Mouse (Mus musculus) embryo, embryonic 9.5 days (tissue): ENCODE measurements around the gene Tma7.

Experiments used
- DNase-seq: peaks from one replicate; pipeline ENCODE4 v3.0.0-alpha.2; 2017; ENCODE audit errors: extremely low spot score

Gene Tma7

DNA sequence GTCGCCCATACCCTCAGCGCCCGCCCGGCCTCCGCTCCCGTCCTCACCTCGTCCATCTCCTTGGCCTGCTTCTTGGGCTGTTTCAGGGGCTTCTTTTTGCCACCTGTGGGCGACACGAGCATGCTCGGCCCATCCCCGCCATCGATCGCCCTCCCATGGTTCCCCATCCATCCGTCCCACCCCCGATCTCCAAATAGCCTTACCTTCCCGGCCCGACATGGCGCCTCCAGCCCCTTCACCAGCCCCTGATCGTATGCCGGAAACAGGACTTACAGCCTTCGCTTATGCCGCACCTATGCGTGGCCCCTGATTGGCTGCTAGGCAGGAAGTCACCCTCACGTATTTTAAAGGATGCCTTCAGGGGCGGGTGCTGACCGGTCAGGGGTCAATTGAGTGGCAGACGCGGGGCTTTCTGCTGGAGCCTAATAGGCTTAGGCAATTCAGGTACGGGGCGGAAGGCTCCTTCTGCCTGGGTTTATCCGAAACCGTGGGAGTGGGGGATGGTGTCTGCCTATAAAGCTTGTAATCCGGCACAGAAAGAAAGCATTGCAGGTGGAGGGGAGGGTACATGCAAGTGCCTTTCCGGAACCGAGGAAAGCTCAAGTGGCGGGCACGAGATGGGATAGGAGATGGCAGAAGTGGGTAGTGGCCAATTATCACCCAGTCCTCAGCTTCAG lies at the start of gene Tma7, which contains the start of gene Ccdc51:
Tma7 (minus strand) TSS at position 464 of the 677 bp plus-strand sequence.
Ccdc51 (plus strand) TSS at position 370 of the 677 bp plus-strand sequence.
- peak; percentile 91 for DNase-seq

DNA sequence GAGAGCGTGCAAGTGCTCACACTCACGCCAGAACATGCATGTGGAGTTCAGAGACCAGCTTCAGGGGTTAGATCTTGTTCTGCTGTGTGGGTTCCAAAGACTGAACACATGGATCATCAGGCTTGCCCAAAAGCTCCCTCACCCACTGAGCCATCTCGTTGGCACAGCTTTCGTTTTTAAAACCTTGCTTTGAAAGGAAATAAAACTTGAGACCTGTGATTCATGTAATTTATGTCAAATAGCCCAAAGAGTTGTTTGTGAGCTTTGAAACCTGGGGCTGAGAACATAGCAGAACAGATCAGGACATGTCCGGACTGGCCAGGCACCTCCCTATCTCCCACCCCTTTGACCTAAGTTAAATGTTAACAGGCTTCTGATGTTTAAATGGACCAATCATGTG lies 47.7 kb upstream of the Tma7 start:
- no peak for DNase-seq

DNA sequence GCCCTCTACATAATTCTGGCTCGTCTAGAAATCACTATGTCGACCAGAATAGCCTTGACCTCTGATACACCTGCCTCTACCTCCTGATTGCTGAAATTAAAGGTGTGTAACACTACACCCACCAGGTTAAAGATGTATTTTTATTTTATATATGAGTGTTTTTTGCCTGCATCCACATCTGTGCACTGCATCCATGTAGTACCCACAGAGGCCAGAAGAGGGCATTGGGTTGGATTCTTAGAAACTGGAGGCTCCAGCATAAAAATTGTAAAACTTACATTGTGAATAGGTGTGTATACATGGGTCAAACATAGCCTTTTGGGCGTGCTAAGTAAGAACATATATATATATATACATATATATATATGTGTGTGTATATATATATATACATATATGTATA lies 45.8 kb upstream of the Tma7 start:
- DNase-seq, result no peak

DNA sequence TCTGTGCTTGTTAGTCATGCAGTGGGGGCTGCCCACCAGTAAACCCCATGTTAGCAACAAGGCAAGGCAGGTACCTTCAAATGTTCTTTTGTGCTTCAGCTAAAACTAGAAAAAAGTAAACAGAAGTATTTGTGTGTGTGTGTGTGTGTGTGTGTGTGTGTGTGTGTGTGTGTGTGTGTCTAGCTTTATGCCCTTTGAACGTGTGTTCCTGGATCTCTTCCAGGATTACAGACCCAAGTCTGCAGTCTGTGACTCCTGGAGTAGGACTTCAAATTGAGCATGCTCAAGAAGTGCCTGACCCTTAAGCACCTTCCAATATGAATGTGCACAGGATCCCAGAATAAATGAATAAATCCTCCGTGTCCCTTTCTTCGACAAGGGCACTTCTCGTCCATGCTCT lies 44.7 kb upstream of the Tma7 start:
- DNase-seq, result no peak

DNA sequence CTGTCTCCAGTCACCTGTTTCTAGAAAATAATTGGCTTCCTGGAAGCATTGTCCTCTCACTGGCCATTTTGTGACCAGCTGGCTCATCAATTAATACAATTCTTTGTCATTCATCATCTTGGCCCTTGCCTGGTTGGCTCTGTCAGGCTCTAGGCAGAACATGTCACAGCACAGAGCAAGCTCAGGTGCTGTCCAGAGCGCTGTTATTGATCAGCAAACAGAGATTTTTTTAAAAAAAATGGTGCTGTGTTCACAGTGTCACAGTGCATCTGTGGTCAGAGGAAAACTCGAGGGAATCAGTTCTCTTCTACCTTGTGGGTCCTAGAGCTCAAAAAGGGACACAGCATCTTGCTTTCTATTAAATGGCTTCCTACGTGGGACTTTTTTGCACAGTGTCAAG lies 43.1 kb upstream of the Tma7 start:
- DNase-seq, result no peak

DNA sequence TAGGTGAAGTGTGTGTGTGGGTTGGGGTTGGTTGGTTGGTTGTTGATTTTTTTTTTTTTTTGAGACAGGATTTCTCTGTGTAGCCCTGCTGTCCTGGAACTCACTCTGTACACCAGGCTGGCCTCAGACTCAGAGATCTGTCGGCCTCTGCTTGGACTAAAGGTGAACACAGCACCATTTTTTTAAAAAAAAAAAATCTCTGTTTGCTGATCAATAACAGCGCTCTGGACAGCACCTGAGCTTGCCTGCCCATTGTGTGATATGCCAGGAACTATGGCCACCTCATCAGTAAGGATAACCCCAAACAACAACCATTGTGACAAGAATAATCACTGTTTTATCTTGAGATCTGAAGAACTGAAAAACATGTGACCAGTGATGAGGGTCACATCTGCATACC lies 42.7 kb upstream of the Tma7 start:
- no peak for DNase-seq

DNA sequence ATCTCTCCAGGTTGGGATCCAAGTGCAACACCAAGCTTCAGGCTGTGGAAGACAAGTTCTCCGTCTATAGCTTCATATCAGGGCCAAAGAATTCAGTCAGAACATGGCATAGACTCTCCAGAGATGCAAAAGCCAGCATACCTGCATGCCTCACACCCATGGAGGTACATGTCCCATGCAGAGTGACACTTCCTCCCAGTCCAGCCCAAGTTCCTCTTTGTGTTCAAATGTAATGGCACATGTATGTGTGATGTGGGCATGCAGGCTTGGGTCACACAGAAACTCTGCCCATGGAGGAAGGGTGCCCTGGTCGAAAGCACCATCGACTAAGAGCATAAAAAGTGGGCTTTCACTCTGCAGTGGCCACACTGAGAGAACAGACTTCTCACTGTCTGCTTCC lies 41.8 kb upstream of the Tma7 start:
- DNase-seq, result no peak

DNA sequence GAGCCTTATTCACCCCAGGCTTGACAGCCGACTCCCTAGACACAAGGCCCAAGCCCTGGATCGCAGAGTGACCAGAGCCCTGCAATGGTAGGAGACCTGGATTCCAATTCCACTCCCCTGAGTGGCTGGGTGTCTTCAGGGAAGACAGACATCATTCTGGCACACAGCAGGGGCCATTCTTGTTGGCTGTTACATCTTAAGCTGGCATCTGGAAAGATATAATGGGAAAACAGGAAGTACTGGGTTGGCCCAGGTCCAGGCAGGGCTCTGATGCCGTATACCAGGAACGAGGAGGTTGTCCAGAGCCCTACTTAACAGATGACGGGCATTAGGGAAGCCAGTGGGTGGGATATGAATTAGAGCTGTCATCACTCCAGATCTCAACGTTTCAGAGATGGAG lies 40.9 kb upstream of the Tma7 start:
- no peak for DNase-seq

DNA sequence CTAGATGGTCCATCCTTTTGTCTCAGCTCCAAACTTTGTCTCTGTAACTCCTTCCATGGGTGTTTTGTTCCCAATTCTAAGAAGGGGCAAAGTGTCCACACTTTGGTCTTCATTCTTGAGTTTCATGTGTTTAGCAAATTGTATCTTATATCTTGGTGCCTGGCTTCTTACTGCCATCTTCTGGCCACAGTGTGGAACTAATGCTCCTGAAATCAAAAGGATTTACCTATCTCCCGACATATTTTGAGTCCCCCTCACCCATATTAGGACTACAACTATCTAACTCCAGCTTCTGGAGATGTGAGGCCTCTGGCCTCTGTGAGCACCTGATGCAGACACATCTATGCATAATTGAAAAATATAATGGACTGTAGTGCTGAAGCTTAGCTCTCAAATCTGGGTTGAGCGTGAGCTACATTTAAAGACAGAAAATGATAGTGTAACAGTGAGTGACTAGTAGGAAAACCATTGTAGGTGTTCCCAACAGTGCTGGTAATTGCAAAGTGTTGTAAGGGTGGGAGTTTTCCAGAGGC lies 40.2 kb upstream of the Tma7 start:
- peak; percentile 43 for DNase-seq

DNA sequence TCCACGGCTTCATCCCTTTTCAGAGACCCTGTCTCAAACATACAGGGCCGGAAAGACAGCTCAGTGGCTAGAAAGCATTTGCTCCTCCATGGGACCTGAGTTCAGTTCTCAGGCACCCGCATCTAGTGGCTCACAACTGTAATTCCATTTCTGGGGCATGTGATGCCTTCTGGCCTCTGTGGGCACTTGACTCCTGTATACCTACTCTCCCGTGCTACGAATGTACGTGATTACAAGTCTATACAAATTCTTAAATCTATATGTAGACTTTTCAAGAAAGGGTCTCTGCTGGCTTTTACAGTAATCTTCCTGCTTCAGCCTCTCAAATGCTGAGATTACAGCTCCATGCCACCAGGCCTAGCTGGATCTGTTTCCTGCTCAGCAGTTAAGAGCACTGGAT lies 38.6 kb upstream of the Tma7 start:
- DNase-seq, result no peak

DNA sequence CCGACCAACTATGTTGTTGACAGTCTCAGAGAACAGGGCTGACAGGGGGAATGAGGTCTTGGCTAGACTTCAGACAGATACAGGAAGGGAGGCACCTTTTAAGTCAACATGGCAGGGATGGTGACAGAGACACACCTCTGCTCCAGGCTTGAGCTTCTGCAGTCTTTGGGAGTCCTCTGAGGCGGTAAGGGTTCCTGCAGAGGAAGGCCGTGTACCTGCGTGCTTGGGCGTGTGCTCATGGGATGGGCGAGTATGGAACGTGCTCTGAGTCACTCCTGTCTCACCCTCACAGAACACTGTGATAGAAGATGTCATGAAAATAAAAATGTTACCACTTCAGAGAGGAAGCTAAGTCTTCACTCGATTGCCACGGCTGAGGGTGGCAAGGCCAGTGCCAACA lies 37.2 kb upstream of the Tma7 start:
- no peak for DNase-seq

DNA sequence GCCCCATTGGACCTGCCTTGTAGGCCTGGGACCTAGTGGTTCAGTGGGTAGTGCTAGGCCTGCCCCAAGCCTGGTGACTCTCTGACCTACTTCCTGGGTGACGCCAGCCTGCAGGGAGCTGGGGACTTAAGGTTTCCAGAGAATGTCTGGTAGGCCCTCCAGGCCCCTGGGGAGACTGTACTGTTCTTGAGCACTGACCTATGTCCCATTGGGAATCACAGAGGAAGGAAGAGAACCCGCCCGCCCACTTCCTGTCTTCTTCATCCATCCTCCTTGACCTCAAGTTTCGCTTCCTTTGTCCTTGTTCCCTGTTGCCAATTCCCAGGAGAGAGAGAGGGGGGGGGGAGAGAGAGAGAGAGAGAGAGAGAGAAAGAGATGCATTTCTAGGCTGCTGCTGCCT lies 35.7 kb upstream of the Tma7 start:
- DNase-seq, result no peak

DNA sequence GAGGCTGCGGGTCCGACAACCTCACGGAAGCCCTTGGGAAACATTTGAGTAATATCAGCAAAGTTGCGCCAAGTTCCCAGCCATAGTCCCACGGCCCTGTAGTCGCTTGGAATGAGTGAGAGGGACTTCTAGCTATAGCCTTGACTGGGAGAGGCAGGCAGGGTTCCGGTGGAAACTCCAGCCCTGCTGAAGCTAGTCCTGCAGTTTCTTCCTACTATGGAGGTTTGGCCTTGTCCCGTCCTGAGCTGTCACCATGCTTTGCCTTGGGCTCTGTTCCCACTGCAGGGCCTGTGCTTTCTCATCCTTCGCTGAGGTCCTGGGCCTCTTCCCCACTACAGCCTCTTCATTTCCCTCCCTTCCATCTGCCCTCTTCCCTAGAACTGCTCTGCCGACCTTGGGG lies 33.8 kb upstream of the Tma7 start:
- no peak for DNase-seq

DNA sequence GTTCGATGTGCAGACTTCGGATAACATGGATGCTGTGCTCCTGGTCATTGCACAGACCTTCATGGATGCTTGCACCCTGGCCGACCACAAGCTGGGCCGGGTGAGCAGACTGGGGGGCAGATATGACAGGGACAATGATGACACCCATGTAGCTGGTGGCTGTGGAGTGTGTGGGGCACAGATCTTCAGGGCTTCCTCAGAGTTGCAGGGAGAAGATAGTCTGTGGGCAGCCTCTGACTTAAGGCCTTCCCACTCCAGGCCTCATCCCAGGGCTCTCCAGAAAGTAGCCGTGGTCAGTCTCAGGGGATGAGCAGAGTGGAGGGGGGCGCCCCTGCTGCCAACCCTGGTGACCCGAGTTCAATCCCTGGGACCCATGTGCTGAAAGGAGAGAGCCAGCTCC lies 32.5 kb upstream of the Tma7 start:
- no peak for DNase-seq

DNA sequence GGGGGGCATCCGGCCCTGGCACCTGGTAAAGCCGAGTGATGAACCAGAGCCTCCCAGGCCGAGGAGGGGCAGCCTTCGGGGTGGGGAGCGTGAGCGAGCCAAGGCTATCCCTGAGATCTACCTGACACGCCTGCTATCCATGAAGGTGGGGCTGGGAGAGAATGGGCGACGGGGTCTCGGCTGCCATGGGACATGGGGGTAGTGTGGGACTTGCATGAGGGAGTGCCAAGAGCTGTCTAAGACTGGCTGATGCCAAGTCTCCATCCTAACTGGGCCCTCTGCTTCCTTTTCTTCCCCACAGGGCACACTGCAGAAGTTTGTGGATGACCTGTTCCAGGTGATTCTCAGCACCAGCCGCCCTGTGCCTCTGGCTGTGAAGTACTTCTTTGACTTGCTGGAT lies 31.9 kb upstream of the Tma7 start:
- no peak for DNase-seq

DNA sequence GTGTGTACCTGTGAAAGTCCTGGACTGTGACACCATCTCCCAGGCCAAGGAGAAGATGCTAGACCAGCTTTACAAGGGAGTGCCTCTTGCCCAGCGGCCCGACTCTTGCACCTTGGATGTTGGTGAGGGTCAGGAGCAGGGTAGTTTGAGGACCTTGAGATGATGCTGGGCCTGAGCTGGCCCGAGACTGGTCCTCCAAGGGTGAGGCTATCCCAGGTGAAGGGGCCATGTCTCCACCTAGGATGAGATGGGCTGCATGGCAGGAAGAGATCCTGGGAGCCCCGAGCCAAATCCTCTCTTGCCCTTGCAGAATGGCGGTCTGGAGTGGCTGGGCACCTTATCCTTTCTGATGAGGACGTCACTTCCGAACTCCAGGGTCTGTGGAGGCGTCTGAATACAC lies 30.9 kb upstream of the Tma7 start:
- DNase-seq, result no peak

DNA sequence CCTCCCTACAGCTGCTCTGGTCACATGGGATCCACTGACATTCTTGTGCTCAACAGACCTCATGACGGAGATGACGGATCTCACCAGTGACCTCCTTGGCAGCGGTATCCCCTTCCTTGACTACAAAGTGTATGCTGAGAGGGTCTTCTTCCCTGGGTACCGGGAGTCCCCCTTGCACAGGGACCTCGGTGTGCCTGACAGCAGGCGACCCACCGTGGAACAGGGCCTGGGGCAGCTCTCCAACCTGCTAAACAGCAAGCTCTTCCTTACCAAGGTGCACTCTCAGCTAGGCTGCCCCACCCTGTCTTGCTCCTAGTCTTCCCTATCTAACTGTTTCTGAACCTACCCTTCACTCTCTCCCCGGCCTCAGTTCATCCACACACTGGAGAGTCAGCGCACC lies 29.2 kb upstream of the Tma7 start:
- DNase-seq, result no peak

DNA sequence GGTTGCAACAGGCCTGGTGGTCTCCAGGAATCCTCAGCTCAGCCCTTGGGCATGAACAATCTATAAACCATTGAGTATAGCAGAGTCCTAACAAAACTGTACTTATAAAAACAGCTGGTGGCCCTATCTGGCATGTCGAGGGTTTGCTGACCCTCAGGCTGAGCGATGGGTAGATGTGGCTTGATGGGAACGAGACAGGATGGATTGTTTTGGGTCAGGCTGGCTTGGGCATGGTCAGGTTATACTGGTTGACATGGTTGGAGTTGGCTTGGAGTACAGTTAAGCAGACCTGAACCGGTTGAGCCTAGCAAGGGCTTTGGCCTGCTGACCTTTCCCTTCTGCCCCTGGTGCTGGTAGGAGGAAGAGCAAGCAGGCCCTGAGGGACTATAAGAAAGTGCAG lies 28.7 kb upstream of the Tma7 start:
- no peak for DNase-seq

DNA sequence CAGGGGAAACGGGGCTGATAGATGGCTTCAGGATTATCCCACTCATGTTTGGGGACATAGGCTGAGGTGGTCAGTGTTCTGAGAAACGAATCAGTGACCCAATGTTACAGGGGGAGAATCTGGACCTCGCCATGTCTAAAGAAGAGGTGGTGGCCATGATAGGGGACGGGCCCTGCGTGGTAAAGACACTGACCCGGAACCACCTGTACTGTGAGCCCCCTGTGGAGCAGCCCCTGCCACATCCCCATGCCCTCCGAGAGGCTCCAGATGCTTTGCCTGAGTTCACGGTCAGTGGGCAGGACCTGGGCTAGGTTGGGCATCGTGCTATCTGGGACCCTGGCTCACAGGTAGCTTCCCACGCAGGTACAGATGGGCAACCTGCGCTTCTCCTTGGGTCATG lies 27.9 kb upstream of the Tma7 start:
- DNase-seq, result no peak

DNA sequence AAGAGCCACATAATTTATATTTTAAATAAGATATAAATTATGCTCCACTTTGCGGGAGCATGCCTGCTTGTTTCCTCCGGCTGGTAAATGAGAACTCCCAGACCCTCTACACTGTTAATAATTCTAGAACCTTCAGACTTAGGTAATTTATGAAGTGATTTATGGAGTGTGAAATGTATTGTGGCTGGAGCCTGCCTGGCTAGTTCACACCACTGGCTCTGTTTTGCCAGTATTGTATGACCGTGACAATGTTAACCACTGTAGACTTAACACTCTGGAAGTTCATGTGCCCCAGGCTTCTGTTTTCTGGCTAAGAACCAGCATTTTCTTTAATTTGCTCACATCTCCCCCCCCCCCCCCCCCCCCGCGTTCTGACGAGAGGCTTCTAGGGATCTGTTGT lies 25.0 kb upstream of the Tma7 start:
- no peak for DNase-seq

DNA sequence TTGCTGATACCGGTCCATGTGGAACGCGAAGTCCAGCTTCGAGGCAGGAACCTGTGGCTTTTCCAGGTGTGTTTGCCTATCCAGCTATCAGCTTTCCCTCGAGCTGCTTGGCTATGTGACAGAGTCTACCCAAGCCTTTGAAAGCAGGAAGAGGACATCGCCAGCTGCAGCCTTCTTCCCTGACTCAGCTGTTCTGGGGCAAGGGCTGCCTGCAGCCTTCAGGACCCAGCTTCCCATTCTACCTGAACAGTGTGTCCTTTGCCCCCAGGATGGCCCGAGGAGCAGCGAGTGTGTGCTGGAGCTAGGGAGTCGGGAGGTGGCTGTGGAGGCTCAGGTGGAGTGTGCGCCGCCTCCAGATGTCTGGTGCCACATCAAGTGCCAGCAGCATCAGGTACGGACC lies 23.3 kb upstream of the Tma7 start:
- DNase-seq, result no peak

DNA sequence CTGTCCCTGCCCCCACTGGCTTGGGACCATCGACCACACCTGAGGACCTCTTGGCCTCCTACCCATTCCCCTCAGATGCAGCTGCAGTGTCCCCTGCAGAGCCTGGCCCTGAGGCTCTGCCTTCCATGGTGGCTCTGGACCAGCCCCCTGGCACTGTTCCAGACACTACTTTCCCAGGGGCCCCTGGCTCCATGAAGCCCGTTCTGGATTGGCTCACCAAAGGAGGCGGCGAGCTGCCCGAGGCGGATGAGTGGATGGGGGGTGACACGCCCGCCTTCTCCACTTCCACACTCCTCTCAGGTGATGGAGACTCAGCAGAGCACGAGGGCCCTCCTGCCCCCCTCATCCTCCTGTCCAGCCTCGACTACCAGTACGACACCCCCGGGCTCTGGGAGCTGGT lies 22.6 kb upstream of the Tma7 start:
- DNase-seq, result no peak

DNA sequence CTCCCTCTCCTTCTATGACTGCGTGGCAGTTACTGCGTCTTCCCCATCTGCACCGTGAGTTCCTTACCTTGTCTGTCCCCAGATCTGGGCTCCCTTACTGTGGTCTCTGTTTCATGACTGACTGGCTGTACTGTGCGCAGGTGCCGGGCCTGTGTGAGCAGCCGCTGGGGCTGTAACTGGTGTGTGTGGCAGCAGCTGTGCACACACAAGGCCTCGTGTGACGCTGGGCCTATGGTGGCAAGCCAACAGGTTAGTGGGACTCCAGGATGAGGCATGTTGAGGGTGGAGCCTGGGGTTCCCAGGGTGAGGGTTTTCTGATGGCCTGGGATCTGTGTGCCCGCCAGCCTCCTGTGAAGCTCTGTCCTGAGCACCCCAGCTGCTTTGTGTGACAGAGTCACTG lies 21.7 kb upstream of the Tma7 start:
- no peak for DNase-seq

DNA sequence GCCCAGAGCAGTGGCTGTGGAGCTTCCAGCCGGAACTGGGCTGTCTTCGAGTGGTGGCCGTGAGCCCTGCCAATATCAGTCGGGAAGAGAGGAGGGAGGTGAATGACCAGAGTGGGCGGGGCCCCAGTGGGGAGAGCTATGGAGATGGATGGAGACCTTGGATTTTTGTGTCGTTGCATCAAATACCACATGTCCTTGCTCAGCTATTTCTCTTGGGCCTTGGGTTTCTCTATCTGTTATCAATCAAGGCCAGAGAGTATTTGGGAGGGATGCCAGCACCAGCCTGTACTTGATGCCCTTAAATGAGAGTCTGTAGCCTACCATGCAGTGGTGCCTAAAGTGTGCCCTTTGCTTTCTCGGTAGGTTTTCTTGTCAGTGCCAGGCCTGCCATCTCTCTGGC lies 20.9 kb upstream of the Tma7 start:
- DNase-seq, result no peak
